Mouse (Mus musculus) right cerebral cortex, adult 18-20 months (tissue): Measurements from ENCODE around the gene Abhd8.
"Not testable (repeated sequence)": the region's sequence is repeated elsewhere in the genome, so short reads cannot be mapped to it uniquely, and the experiment has no call there.

Experiments used
- DNase-seq: peaks from one replicate; pipeline ENCODE4 v3.0.0; 2022; ENCODE audit warnings: mixed read lengths

Abhd8 gene

DNA sequence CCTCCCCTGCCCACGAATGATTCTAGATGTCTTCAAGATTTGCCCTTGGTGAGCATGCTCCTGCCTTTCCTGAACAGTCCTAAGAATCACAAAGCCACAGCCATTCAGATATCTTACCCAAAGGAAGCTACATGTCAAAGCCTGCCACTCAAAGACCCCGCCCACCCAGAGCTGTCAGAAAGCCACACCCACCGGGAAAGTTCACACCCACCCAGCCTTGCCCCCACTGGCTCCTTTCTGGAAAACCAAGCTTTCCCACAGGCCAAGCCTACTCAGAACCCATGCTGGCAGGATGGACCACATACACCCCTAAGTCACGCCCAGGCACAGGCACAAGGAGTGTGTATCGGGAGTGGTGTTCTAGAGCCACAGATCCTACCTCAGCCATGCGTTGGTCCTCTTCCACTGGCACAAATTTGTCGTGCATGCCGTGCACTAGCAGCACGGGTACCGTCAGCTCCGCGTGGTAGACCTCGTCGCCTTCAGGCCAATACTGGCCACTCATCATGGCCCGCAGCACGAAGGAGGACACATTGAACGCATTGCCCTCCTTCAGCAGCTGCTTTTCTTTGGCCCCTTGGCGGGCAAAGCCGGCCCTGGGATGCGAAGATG lies 5.7 kb downstream of the Abhd8 start:
- DNase-seq, result no peak

DNA sequence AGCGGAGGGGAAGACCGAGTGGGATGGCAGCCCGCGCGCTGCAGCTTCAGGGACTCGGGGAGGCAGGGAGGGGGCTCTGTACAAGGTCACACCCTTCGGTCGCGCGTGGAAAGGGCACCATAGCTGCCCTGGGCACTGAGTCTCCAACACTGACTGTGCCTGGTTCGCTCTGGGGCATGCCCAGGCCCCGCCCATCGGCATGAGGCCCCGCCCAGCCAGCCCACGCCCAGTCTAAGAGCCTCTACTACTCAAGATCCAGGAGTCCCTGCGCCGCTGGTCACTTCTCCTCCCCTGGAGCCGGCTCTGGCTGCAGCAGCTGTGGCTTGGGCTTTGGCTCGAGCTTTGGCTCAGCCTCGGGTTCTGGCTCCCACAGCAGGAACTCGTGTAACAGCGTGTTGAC lies 6.5 kb downstream of the Abhd8 start:
- DNase-seq, result no peak

- DNase-seq, result no peak
Observed at GRCm38 (mm10) chr8:71454668-71455067, 8.8 kb downstream of the Abhd8 start.

DNA sequence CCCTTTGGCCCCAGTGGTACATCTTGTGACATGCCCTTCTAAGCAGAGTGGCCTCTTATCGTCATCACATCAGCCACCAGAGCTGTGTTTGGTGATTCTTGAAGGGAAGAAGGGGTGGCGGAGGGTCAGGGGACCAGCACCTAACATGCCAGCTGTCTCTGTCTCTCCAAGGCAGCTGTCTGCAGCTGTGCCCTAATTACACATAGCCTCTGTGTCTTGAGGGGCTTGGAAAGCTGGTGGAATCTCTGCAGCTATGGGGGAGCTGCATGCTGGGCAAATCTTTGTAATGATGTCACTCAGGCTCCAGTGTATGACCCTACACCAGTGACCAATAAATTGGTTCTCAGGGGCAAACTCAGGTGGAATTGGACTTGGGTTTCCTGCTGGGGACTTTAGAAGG lies 10.8 kb downstream of the Abhd8 start:
- no peak for DNase-seq

GRCm38 (mm10) chr8:71451777-71452176 lies 11.7 kb downstream of the Abhd8 start:
- DNase-seq, result no peak

DNA sequence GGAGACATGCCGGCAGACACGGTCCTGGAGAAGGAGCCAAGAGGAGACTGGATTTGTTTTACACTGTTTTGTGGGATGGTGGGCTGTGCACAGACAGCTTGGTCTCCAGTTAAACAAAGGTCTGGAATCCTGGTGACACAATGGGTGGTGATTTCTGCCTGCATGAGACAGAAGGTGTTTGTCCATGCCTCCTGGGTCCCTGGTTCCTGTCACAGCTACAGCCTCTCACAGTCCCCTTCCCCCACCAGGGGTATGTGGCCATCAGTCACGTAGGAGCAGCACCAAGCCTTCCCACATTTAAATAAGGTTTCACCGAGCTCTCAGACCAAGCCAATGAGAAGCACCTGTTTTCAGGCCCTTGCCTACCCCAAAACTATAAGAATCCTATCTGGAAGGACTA lies 12.1 kb downstream of the Abhd8 start:
- DNase-seq, result no peak

DNA sequence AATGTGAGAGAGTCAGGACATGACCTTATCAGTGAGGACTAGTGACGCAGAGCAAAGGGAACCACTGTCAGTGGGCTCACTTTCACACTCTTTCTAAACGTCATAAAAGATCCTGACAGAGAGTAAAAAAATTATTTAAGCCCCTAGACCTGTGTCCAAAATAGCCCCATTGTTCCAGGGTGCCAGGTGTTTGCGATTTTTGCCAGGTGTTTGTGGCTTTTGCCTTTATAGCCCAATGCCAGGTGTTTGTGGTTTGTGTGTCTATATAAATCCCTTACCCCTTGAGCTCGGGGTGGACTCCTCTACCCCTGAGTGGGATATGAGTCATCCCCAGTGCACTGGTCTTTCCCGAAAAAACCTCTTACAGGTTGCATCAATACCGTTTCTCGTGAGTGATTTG lies 18.4 kb downstream of the Abhd8 start:
- no peak for DNase-seq

GRCm38 (mm10) chr8:71441404-71441803 lies 22.1 kb downstream of the Abhd8 start:
- DNase-seq, result no peak

GRCm38 (mm10) chr8:71437041-71437440 lies 26.4 kb downstream of the Abhd8 start:
- DNase-seq, result no peak

GRCm38 (mm10) chr8:71432935-71433334 lies 30.5 kb downstream of the Abhd8 start:
- not testable (repeated sequence) for DNase-seq

DNA sequence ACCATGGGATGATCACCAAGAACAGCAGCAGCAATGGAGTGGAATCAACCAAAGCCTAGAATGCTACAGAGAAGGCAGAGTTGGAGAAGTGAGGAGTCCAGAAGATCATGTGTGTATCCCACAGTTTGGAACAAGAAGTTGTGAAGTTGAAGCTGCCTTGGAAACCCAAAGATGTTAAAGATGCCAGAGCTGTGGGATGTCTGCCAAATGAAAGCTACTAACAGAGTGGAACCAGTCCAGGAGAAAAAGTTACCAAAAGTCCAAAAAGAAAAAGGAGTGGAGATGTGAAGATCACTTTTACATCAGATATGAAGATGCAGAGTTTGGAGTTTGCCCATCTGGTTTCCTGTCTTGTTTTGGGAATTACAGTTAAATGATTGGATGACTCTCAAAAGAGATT lies 41.3 kb downstream of the Abhd8 start:
- DNase-seq, result no peak

- DNase-seq, result no peak
Observed at GRCm38 (mm10) chr8:71411535-71412273, 51.8 kb downstream of the Abhd8 start.

GRCm38 (mm10) chr8:71408231-71408630 lies 55.2 kb downstream of the Abhd8 start:
- DNase-seq, result no peak

DNA sequence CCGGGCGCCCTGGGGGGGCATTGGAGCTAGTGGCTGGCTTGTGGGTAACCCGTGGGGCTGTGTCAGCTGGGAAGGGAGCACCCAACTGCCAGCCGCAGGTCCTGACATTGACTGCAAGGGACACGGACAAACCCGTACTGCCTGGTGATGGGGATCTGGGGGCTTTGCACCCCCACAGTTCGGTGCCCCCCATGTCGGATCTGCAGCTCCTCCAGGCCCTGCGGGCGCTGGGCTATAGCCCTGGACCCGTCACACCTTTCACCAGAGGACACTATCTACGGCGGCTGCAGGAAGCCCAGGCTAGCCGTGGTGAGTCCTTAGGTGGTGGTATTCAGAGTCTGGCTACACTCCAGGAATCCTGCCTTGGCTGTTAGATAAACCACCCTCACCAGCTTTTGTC lies 56.0 kb downstream of the Abhd8 start:
- DNase-seq, result no peak
